Mouse (Mus musculus): ENCODE measurements around the gene Aipl1. TPM values are rescaled to one million over a fixed set of nuclear protein-coding genes. Genes with fewer than 3 reads are reported as not detected.

Gene Aipl1
- polyA plus RNA-seq (2015; fragmentation: Illumina TruSeq; extraction: RNeasy Lipid Tissue Mini Kit (QIAGEN cat#74804); ENCODE audit: low read depth, low replicate concordance): not detected

GRCm38 (mm10) chr11:72037409-72037808, at the start of gene Aipl1:
Gene Aipl1 (minus strand): TSS chr11:72037509.

GRCm38 (mm10) chr11:72041768-72042607, 4.7 kb upstream of the Aipl1 start, which contains the start of gene Pimreg:
Gene Pimreg (plus strand): TSS chr11:72042032.

Other genes with a start within 250 kb of the Aipl1 start
- gene Pimreg, start 4.5 kb upstream of the Aipl1 start, polyA plus RNA-seq (2015; fragmentation: Illumina TruSeq; extraction: RNeasy Lipid Tissue Mini Kit (QIAGEN cat#74804); ENCODE audit: low read depth, low replicate concordance): 0.51 TPM
- gene Pitpnm3, start 98.3 kb upstream of the Aipl1 start, polyA plus RNA-seq (2015; fragmentation: Illumina TruSeq; extraction: RNeasy Lipid Tissue Mini Kit (QIAGEN cat#74804); ENCODE audit: low read depth, low replicate concordance): 35.2 TPM
- 5.2 TPM for gene Gm43951, start 169.3 kb upstream of the Aipl1 start, polyA plus RNA-seq (2015; fragmentation: Illumina TruSeq; extraction: RNeasy Lipid Tissue Mini Kit (QIAGEN cat#74804); ENCODE audit: low read depth, low replicate concordance)
- gene 4933427D14Rik, start 169.9 kb upstream of the Aipl1 start, polyA plus RNA-seq (2015; fragmentation: Illumina TruSeq; extraction: RNeasy Lipid Tissue Mini Kit (QIAGEN cat#74804); ENCODE audit: low read depth, low replicate concordance): 15.1 TPM
- gene Txndc17, start 170.0 kb upstream of the Aipl1 start, polyA plus RNA-seq (2015; fragmentation: Illumina TruSeq; extraction: RNeasy Lipid Tissue Mini Kit (QIAGEN cat#74804); ENCODE audit: low read depth, low replicate concordance): 74.5 TPM
- gene Med31, start 178.1 kb upstream of the Aipl1 start, polyA plus RNA-seq (2015; fragmentation: Illumina TruSeq; extraction: RNeasy Lipid Tissue Mini Kit (QIAGEN cat#74804); ENCODE audit: low read depth, low replicate concordance): 31.6 TPM
- 9.1 TPM for gene Slc13a5, start 229.7 kb upstream of the Aipl1 start, polyA plus RNA-seq (2015; fragmentation: Illumina TruSeq; extraction: RNeasy Lipid Tissue Mini Kit (QIAGEN cat#74804); ENCODE audit: low read depth, low replicate concordance)

All from brain, adult 10 weeks (tissue).